Mouse (Mus musculus) left cerebral cortex, adult 2 months (tissue): ENCODE data around the gene Zfp618. TPM values are rescaled to one million over a fixed set of nuclear protein-coding genes. Genes with fewer than 3 reads are reported as not detected.
A peak's percentile ranks its signal among the peaks of the same experiment; 100 is the strongest.

Experiments used
- DNase-seq, 2 experiments: peaks; one replicate each; pipeline ENCODE4 v3.0.0; 2021 to 2022; ENCODE audit warnings: low spot score in 2 of 2, mixed read lengths in 1 of 2; ENCODE audit errors: extremely low spot score in 1 of 2
- H3K27ac ChIP-seq: fragments of 200-600 bp; 2 replicates; pipeline ENCODE4 v1.8.1; 2022
- H3K4me3 ChIP-seq: fragments of 200-600 bp; 2 replicates; pipeline ENCODE4 v1.8.1; 2022
- CTCF ChIP-seq: fragments of 200-600 bp; IDR thresholded peaks from 2 replicates; pipeline ENCODE4 v1.8.1; 2022; ENCODE audit warnings: antibody characterized with exemption, mild to moderate bottlenecking, moderate library complexity
- intact Hi-C: fragments of 180-260 bp; cut with DNase I; formaldehyde crosslinking; loops from one replicate; pipeline ENCODE4 v1.15.1; 2025
- total RNA-seq, 2 experiments: library from RNA; stranded (reverse); gene quantifications; 2 replicates each; pipeline ENCODE4 v1.2.3; 2021

Gene Zfp618
- total RNA-seq, 2 experiments from 2014 or later = 5.9 to 6.2 TPM

DNA sequence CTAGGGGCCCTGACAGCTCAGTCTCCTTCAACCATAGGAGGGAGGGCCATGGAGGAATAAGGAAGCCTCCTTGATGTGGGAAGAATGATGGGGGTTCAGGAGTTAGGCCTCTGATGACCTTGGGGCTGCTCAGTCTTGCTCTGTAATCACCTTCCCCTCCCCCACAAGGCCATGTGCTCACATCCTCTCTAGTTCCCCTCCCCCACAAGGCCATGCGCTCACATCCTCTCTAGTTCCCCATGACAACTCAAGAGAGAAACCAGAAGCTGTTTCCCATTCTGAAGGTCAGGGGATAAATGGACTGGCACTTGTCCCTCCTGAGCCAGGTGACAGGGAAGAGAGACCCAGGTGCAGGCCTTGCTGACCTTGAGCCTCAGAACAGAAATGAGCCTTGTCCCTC, 124.1 kb downstream of the Zfp618 start:
- H3K4me3 ChIP-seq = no peak overlapping the region
- no peak for TF ChIP-seq CTCF
- intact Hi-C loops = no loop called here
- no peak overlapping the region for H3K27ac ChIP-seq
- DNase-seq = no peak

DNA sequence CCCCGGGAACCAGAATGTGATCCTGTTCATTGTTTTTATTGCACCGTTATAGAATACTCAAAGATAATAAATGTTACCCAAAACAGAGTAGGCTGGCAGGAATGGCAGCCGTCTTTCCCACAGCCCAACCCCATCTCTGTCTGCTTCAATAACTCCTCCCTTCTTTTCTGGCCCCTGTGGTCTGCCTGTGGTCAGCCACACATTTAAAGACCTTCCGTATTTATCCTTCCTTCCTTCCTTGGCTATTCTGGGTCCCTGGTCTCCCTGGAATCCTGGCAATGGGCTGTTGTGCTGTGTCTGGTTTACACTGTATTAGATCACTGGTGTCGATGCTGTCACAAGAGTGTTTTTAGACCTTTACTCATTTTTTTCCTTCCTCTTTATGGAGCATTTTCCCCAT, 125.8 kb downstream of the Zfp618 start:
- Histone ChIP-seq H3K4me3 (no peak overlapping the region), H3K27ac (no peak overlapping the region)
- no peak for TF ChIP-seq CTCF
- DNase-seq = no peak
- intact Hi-C loops = no loop called here

DNA sequence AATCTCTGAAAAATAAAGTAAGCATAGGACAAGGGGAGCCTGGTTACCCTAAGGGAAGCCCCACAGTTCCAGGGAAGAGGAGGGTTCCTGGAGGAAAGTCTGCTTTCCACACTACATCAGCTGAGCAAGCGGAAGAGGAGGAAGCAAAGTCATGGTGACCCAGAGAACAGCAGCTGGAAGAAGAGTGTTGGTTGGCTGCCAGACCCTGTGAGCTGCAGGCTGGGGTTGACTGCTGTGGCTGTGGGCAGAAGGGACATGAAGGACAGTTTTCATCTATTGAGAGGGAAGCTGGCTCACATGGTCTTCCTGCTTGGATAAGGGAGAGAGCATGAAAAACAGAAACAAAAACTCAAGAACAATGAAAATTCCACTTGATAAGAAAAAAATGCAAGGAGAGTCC, 132.2 kb downstream of the Zfp618 start:
- DNase-seq = no peak
- Histone ChIP-seq H3K27ac (no peak overlapping the region), H3K4me3 (no peak overlapping the region)
- intact Hi-C loops = no loop called here
- TF ChIP-seq CTCF = no peak

DNA sequence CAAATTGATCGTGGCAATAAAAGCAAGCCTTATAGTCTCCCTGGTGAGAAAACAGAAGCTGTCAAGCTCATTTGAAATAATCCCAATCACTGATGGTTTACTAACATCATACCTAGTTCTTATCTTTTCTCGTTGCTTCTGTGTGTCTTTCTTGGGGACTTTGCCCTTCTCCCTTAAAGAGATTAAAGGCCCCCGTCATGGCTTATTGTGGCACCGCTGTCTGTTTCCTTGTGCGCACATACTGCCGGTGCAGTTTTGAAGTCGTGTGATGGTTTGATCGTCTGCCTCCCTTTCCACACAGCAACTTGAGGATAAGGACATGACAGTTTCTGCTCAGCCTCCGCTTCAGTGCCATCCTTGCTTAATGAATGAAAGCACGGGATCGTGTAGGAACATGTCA, 135.1 kb downstream of the Zfp618 start:
- Histone ChIP-seq H3K4me3 (no peak overlapping the region), H3K27ac (no peak overlapping the region)
- TF ChIP-seq CTCF = no peak
- no peak for DNase-seq
- intact Hi-C loops = no loop called here

DNA sequence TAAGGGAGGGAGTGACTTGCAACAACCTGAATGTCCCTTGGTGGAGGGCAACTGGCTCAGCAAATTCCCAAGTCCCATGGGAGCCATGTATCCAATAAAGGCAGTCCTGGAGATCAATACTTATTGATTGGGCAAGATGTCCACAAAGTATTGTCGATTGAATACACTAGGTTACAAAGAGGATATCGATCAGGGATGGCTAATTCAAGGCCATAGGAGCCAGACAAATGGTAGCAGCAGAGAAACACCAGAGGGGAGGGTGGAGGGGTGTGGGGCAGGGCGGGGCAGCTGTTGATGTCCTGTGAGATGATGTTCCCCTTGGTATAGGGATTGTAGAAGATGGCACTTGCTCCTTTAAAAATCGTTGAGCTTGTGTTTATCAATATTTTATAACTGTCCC, 136.7 kb downstream of the Zfp618 start:
- no peak for TF ChIP-seq CTCF
- intact Hi-C loops = no loop called here
- no peak for DNase-seq

DNA sequence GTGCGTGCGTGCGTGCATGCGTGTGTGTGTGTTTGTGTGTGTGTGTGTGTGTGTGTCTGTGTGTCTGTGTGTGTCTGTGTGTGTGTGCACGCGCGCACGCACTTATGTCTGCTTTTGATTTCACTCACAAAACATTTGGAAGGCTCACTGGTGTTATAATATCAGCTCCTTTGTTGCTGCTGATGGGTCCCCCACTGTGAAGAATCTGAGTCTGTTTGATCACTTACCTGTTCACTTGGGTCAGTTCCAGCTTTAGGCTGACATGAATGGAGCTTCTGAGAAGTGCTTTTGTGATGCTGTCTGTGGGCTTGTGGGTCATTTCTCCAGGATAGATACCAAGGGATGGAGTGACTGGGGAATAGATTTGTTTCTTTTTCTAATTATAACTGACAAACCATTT, 140.3 kb downstream of the Zfp618 start:
- Histone ChIP-seq H3K27ac (no peak overlapping the region), H3K4me3 (no peak overlapping the region)
- no peak for TF ChIP-seq CTCF
- DNase-seq = no peak
- intact Hi-C loops = no loop called here

More for the DNA sequence above, 136.7 kb downstream of the Zfp618 start:
- Histone ChIP-seq H3K27ac (no peak overlapping the region), H3K4me3 (no peak overlapping the region)

DNA sequence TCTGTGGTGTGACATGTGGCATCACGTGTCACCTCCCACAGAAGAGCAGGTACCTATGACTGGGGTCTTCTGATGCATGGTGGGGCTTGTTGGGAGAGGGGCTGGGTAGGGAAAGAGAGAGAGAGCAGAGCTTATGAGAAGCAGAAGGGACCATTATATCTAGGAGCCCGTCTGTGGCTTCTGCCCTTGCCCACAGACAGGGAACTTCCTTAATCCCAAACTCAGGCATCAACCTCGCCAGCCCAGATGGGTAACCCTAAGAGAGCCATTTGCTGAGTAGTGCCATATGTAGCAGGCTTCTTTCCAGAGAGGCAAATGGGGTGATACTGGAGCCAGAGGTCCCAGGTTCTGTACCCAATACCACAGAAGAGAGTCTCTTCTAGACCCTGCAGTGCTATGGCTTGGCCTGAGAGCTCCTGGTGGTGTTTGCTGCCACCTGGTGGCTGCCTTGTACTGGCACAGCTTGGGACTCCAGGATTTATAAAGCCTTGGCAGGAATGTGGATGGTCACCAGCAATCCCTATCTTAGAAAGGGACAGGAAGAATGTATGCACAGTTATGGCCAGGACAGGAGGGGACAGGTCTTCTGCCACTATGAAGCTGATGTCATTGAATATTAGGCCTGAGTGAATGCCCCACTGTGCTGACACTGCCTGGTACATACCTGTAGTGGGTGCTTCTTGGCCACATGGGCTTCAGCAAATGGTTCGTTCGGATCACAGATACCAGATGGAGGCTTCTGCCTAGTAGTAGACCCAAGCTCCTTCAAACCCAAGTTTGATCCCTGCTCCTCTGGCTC, 153.5 kb downstream of the Zfp618 start:
- DNase-seq = peak; percentile 79 to 86
- peak; percentile 97 for TF ChIP-seq CTCF
- intact Hi-C loops = loop anchor here (1.0 to 5.0 kb wide), 4 partner anchors 152 to 339 kb away; partner anchors contain the start of gene Zfp618
- Histone ChIP-seq H3K4me3 (no peak overlapping the region), H3K27ac (no peak overlapping the region)

DNA sequence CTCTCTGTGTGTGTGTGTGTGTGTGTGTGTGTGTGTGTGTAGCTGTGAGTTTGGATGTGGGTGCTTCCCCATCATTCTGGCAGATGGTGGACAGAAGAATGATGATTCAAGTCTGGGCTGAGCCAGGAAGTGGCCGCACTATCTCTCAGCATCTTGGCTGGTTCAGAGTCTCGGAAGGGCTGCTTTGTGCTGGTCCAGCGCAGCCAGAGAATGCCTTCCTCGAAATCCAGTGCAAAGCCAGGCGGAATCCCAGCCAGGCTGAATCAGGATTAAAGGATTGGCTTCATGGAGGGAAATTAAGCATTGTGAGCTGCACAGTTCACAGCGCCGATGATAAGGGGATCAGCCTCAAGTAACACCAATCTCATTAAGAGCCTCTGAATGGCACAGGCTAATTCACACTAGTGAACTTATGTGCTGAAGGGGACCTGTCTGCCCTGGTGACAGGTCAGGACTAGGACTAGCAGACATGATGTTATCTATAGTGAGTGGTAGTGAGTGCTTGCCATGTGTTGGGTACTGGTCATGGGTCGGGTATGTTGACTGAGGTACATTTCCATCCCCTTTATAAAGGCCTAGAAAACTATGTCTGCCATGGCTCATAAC, 159.6 kb downstream of the Zfp618 start:
- no peak overlapping the region for H3K4me3 ChIP-seq
- intact Hi-C loops = loop anchor here (10.0 kb wide), 1 partner anchor 570 kb away; the partner anchor contains the start of gene Rgs3
- DNase-seq = peak in 1 of 2 experiments; percentile 24
- H3K27ac ChIP-seq = no peak overlapping the region
- no peak for TF ChIP-seq CTCF

DNA sequence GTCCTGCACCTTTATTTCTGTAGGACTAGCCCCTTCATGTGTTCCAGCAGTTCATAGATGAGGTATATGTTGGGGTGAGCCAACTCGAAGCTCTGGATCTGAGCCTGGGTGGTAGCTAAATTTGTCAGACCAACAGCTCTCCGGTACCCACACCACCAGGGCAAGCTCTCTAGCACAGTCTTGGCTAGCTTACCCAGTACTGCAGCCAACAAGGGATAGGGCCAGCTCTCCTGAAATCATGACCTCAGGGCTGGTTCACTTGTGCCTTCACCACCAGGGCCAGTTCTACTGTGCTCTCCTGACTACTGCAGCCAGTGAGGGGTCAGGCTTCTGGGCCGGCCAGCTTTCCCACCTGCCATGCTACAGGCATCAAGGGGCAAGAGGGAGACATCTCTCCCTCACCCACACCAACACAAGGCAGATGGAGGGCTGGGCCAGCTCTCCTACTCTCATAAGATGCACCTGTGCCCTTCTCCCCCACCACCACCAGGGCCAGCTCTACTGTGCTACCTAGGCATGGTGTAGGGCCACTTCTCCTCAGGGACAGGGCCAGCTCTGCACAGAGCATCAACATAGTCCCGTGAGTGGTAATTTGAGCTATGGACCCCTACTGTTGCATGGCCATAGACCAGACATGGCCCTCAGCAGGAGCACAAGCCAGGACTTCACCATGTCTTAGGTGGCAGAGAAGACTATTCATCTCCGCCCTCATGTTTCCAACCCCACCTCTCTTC, 164.7 kb downstream of the Zfp618 start:
- TF ChIP-seq CTCF = no peak
- H3K27ac ChIP-seq = no peak overlapping the region
- no peak for DNase-seq
- intact Hi-C loops = loop anchor here (10.0 kb wide), 1 partner anchor 575 kb away; the partner anchor contains the start of gene Rgs3
- H3K4me3 ChIP-seq = no peak overlapping the region

DNA sequence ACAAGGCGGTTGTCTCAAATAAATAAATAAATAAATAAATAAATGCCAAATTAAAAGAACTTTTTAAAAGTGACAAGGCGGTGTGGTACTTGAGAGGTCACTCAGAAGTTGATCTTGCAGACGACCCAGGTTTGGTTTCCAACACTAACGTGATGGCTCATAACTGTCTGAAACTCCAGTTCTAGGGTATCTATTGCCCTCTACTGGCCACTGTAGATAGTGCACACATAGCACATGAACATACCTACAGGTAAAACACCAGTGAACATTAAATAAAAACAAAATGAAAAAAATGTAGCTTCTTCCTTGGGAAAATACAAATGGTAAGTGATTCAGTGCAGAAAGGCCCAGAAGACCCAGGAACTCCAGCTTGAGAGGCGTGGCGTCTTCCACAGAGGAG, 181.9 kb downstream of the Zfp618 start:
- Histone ChIP-seq H3K4me3 (no peak overlapping the region), H3K27ac (no peak overlapping the region)
- TF ChIP-seq CTCF = no peak; the same call in none of the 2 replicates
- DNase-seq = no peak
- intact Hi-C loops = no loop called here

DNA sequence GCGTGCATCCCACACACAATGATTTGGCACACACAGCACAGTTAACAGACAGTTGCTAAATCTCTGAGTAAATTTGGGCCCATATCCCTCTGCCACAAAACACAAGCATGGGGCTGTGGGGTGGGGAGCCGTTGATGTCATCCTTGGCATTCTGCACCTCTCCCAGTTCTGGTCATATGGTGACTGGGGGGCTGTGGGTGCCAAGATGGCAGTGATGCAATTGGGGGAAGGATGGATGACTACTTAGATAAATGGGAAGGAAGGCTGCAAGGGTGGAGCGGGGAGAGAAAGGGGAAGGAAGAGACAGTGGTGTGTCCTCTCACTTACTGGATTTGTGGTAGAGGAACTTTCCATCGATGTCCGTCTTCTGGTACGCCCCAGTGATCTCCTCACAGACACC, 185.8 kb downstream of the Zfp618 start:
- TF ChIP-seq CTCF = no peak
- no peak overlapping the region for H3K4me3 ChIP-seq
- intact Hi-C loops = no loop called here
- no peak for DNase-seq
- no peak overlapping the region for H3K27ac ChIP-seq

DNA sequence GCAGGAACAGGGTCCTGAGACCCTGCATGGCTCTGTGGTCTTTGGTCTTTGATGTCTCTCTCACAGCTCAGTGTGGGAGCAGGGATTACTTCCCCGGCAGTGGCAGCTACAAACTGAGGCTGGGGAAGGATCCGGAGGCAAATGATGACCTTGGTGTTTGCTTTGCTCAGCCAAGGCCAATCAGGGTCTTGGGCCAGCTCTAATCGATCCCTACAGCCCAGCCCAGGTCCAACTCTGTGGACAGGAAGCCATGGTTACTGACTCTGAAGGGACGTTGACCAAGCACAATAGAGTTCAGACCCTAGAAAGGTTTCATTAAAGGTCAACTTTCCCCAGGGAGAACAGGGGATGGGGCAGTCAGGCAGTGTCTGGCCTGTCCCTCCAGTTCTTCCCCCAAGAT, 188.7 kb downstream of the Zfp618 start:
- intact Hi-C loops = no loop called here
- H3K27ac ChIP-seq = no peak overlapping the region
- DNase-seq = no peak
- no peak for TF ChIP-seq CTCF
- no peak overlapping the region for H3K4me3 ChIP-seq
